Mouse (Mus musculus) testis, adult 2 months (tissue): ENCODE measurements around the gene Ankrd7.
"Not testable (repeated sequence)": the region's sequence is repeated elsewhere in the genome, so short reads cannot be mapped to it uniquely, and the experiment has no call there.

Experiments used
- CTCF ChIP-seq: fragments of 200-500 bp; IDR thresholded peaks from 2 replicates; pipeline ENCODE4 v1.5.1; 2012; ENCODE audit warnings: low read depth, mild to moderate bottlenecking, inconsistent platforms, low read length, moderate library complexity; ENCODE audit not compliant: control insufficient read depth, insufficient read depth, insufficient replicate concordance
- POLR2A ChIP-seq: fragments of 200-500 bp; IDR thresholded peaks from 2 replicates; pipeline ENCODE4 v1.6.1; 2012; ENCODE audit warnings: low read depth, mild to moderate bottlenecking, inconsistent platforms, low read length, moderate library complexity; ENCODE audit not compliant: control insufficient read depth

GRCm38 (mm10) chr6:18844529-18844928, 21.6 kb upstream of the Ankrd7 start:
- TF ChIP-seq CTCF, POLR2A: not testable (repeated sequence)
